Mouse (Mus musculus) bone marrow macrophage, adult 2 months (primary cell): ENCODE results near the gene Fgd3.

Source experiments
- CTCF ChIP-seq: IDR thresholded peaks from 2 replicates; pipeline ENCODE4 v1.5.1; 2012; ENCODE audit warnings: low read depth, mild to moderate bottlenecking, low read length, moderate library complexity
- POLR2A ChIP-seq: IDR thresholded peaks from 2 replicates; pipeline ENCODE4 v1.6.1; 2012; ENCODE audit warnings: mild to moderate bottlenecking, low read depth, low read length, borderline replicate concordance

GRCm38 (mm10) chr13:49247740-49248466 lies 72.2 kb downstream of the Fgd3 start:
- TF ChIP-seq POLR2A (peak; percentile 18; the same call in 1 of the 2 replicates), CTCF (no peak)
